Mouse (Mus musculus): ENCODE data around the gene Esf1.

DNA sequence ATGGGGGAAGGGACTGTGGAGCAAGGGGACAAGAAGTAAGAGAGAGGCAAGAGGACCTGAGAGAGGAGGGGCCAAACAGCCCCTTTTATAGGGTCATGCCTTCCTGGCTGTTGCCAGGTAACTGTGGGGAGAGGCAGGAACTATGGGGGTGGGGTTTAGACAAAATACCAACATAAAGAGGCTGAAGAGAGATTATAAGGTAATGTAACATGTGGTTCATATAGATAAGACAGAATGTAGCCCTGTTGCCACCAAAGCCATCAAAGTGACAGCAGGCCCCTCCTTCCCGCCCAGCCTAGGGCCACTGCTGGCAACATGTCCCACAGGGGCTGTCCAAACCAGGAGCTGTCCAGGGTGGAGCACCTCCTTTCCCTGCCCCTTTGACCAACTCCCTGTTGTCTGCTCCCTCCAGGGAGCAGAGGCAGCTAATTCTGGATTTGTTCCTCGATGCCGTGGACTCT lies 73.2 kb downstream of the Esf1 start:
- TF ChIP-seq CTCF (IDR thresholded peaks at IDR 0.05; ENCODE audit: borderline replicate concordance, insufficient read depth, low read depth, low read length) (no peak), POLR2A (IDR thresholded peaks at IDR 0.05; ENCODE audit: borderline replicate concordance, insufficient read depth, low read length) (no peak)
